Mouse (Mus musculus): ENCODE measurements at regions not wholly inside any gene's neighbourhood (a gene's known extent, or its start where the extent isn't known, plus 50 kb on each side); places are given as distances from the start of the nearest gene placed in this dataset.

DNA sequence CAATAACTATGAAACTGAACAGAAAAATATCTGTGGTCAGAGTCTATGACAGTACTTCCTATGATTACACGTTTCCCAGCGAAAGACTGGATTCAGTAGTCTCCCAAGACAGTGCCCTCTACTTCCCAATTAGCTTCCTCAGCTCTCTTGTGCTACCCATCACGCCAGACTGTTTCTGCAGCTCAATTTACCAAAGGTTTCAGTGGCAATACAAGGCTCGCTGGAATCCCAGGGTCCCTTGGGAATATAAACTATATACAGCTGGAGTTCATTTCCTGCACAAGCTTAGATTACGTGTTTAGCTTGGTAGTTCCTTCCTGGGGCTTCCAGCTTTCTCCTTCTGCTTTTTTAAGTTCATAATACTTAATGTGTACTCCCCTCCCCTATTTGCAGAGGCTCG lies 160.3 kb downstream of the Spry2 start:
- TF ChIP-seq CTCF (IDR thresholded peaks at IDR 0.05; ENCODE audit: borderline replicate concordance, insufficient read depth, low read length) (no peak), POLR2A (IDR thresholded peaks at IDR 0.05; ENCODE audit: low read depth, low read length) (no peak)

All from embryonic fibroblast, embryonic 13.5 days (primary cell).